ENCODE assay signal across 10 mouse cellular contexts in genomic region chr4:44249705-44250104, GRCm38 (mm10). TPM values are rescaled to one million over a fixed set of nuclear protein-coding genes. Genes with fewer than 3 reads are reported as not detected.
DNase-seq lines count a peak whose midpoint lies in the region; ATAC-seq lines count a peak whose summit lies in the region.
"Had no signal": no experiment of that assay in that cellular context is flagged by ENCODE, and none has a peak within 500 bp of the region (broad histone marks: within the 10 kb centered on the region; RNA-seq: fewer than 3 reads in every experiment).

No protein-coding gene starts in this region.

- intact Hi-C loops in left cerebral cortex, postnatal 36 days (cut with DNase I), result no loop called here

- no peak for ATAC-seq in heart, embryonic 14.5 days (ENCODE audit: insufficient number of reproducible peaks, insufficient read depth, low FRiP score, low read depth)
- peak; percentile 63 for ATAC-seq in hindbrain, embryonic 12.5 days (ENCODE audit: low FRiP score)
- ATAC-seq in midbrain, embryonic 13.5 days, result peak; percentile 46; the same call in 1 of the 2 replicates

- H3K4me1 ChIP-seq in heart, embryonic 14.5 days (ENCODE audit: control insufficient read depth in 2 of 2, insufficient read depth in 2 of 2, low read length in 2 of 2), result peaks cover 0 to 4% of the 10 kb centered on the region in 2 experiments; a peak in 1 of 4 replicates
- H3K4me1 ChIP-seq in hindbrain, embryonic 12.5 days, result peaks cover 50% of the 10 kb centered on the region
- peaks cover 65% of the 10 kb centered on the region for H3K4me1 ChIP-seq in midbrain, embryonic 13.5 days (replicated peaks)

- no peak overlapping the region for H3K4me3 ChIP-seq in heart, embryonic 14.5 days (ENCODE audit: control insufficient read depth in 1 of 2, insufficient read depth in 1 of 2, low read depth in 1 of 2, low read length in 2 of 2)
- no peak overlapping the region for H3K4me3 ChIP-seq in hindbrain, embryonic 12.5 days
- H3K4me3 ChIP-seq in midbrain, embryonic 13.5 days (replicated peaks), result peak overlapping the region; percentile 25

- no peak for DNase-seq in heart, adult 11 months
- peak; percentile 11 for DNase-seq in c-Kit-positive CD71-positive TER-119-positive erythroid progenitor cells, embryonic 14.5 days (ENCODE audit: low spot score)
- no peak for DNase-seq in B cell, adult 2 months
- no peak for DNase-seq in left cerebral cortex, postnatal 36 days (ENCODE audit: low spot score in 2 of 2)
- no peak for DNase-seq in urinary bladder, adult 18-20 months (ENCODE audit: low spot score in 2 of 2)
- DNase-seq: cerebellum, adult 8-10 months; kidney, postnatal 14 days had no signal

- no peak overlapping the region for H3K9ac ChIP-seq in heart, embryonic 14.5 days (ENCODE audit: low read length)
- no peak overlapping the region for H3K9ac ChIP-seq in hindbrain, embryonic 12.5 days
- H3K9ac ChIP-seq in midbrain, embryonic 13.5 days (replicated peaks), result no peak overlapping the region; the same call in 1 of the 2 replicates

- H3K9me3 ChIP-seq in heart, embryonic 14.5 days (ENCODE audit: control insufficient read depth, low read length), result no peaks in the 10 kb centered on the region
- H3K9me3 ChIP-seq in hindbrain, embryonic 12.5 days (replicated peaks), result no peaks in the 10 kb centered on the region
- no peaks in the 10 kb centered on the region for H3K9me3 ChIP-seq in midbrain, embryonic 13.5 days

- H3K27me3 ChIP-seq in heart, embryonic 14.5 days (ENCODE audit: control insufficient read depth, insufficient read depth, low read length), result peaks cover 5% of the 10 kb centered on the region; the same call in 1 of the 2 replicates
- H3K27me3 ChIP-seq in hindbrain, embryonic 12.5 days, result 0 out of 2 replicates have a peak, but pooled peaks cover 2% of the 10 kb centered on the region
- no peaks in the 10 kb centered on the region for H3K27me3 ChIP-seq in midbrain, embryonic 13.5 days

- H3K4me2 ChIP-seq in heart, embryonic 14.5 days (ENCODE audit: low read length), result peak overlapping the region; percentile 43
- H3K4me2 ChIP-seq in hindbrain, embryonic 12.5 days (replicated peaks), result peak overlapping the region; percentile 40
- H3K4me2 ChIP-seq in midbrain, embryonic 13.5 days (replicated peaks), result peak overlapping the region; percentile 48

- no peaks in the 10 kb centered on the region for H3K36me3 ChIP-seq in heart, embryonic 14.5 days (ENCODE audit: control insufficient read depth, insufficient read depth, low read length)
- H3K36me3 ChIP-seq in hindbrain, embryonic 12.5 days, result no peaks in the 10 kb centered on the region
- no peaks in the 10 kb centered on the region for H3K36me3 ChIP-seq in midbrain, embryonic 13.5 days

- no peak overlapping the region for H3K27ac ChIP-seq in heart, embryonic 14.5 days (replicated peaks in 1 of 2; ENCODE audit: control insufficient read depth in 1 of 2, insufficient read depth in 1 of 2, low read depth in 2 of 2, low read length in 2 of 2)
- peak overlapping the region; percentile 66 for H3K27ac ChIP-seq in hindbrain, embryonic 12.5 days
- H3K27ac ChIP-seq in midbrain, embryonic 13.5 days, result peak overlapping the region; percentile 80

- 5% methylated on average over 10 of the region's 10 CpGs for WGBS in heart, embryonic 14.5 days
- 5% methylated on average over 6 of the region's 10 CpGs for WGBS in hindbrain, embryonic 12.5 days
- 5% methylated on average over 10 of the region's 10 CpGs for WGBS in midbrain, embryonic 13.5 days

RNA-seq across cellular contexts. Expression of gene Rnf38, which starts 16.1 kb away (rescaled TPM):
- polyA plus RNA-seq in heart, embryonic 14.5 days (2014; fragmentation: Nextera tagmentation; extraction: Ambion mirVana), result 24.3 and 25.2 TPM in 2 replicates
- 59.6 and 62.7 TPM in 2 replicates for polyA plus RNA-seq in hindbrain, embryonic 12.5 days (2016; fragmentation: Nextera tagmentation; extraction: Ambion mirVana)
- polyA plus RNA-seq in midbrain, embryonic 13.5 days (2015; fragmentation: Nextera tagmentation; extraction: Ambion mirVana), result 49.5 and 50.6 TPM in 2 replicates
- 10 to 100 TPM; 62.2 to 64.8 TPM for total RNA-seq in left cerebral cortex, postnatal 36 days (2021)

RNA-seq across cellular contexts. Expression of gene Melk, which starts 51.0 kb away (rescaled TPM):
- polyA plus RNA-seq in heart, embryonic 14.5 days (2014; fragmentation: Nextera tagmentation; extraction: Ambion mirVana), result 23.1 and 24.8 TPM in 2 replicates
- 32.0 and 33.7 TPM in 2 replicates for polyA plus RNA-seq in hindbrain, embryonic 12.5 days (2016; fragmentation: Nextera tagmentation; extraction: Ambion mirVana)
- polyA plus RNA-seq in midbrain, embryonic 13.5 days (2015; fragmentation: Nextera tagmentation; extraction: Ambion mirVana), result 19.6 and 22.0 TPM in 2 replicates
- under 1 TPM; 0.57 to 0.74 TPM for total RNA-seq in left cerebral cortex, postnatal 36 days (2021)

Comparison
In these comparisons a context has a peak if more than half of its experiments do, and no peak if none do; other contexts are left out.
1. H3K27ac ChIP-seq: peak in hindbrain, embryonic 12.5 days (single experiment) and midbrain, embryonic 13.5 days (single experiment); none in heart, embryonic 14.5 days (0 of 2).
2. Peak in every context shown above with its lines, with median percentiles within 50 percentile points of each other: H3K4me2 ChIP-seq.